Mouse (Mus musculus) adrenal gland, adult 10 weeks (tissue): ENCODE results near the gene Itgae. TPM values are rescaled to one million over a fixed set of nuclear protein-coding genes. Genes with fewer than 3 reads are reported as not detected.

Experiments used
- polyA plus RNA-seq: library from polyadenylated mRNA; stranded (reverse); fragments of 350-450 nt; fragmentation: Illumina TruSeq; extraction: RNeasy Lipid Tissue Mini Kit (QIAGEN cat#74804); gene quantifications from one replicate; pipeline ENCODE4 v1.2.3, GENCODE M21; 2014; ENCODE audit warnings: low read depth, low replicate concordance

Itgae gene
- 0.17 TPM for polyA plus RNA-seq

DNA sequence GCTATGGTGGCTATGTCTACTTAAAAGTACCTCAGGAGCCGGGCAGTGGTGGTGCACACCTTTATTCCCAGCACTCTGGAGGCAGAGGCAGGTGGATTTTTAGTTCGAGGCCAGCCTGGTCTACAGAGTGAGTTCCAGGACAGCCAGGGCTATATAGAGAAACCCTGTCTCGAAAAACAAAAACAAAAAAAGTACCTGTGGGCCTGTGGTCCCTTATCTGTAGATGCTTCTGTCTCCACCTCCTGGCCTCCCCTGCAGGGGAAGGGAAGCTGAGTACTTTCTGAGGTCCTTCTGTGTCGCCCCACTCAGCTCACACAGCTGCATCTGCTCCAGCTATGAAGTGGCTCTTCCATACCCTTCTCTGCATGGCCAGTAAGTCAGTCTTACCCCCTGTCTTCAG, at the start of gene Itgae:
Gene Itgae, plus strand, starts transcription at position 301 of the 400 bp plus-strand sequence.

DNA sequence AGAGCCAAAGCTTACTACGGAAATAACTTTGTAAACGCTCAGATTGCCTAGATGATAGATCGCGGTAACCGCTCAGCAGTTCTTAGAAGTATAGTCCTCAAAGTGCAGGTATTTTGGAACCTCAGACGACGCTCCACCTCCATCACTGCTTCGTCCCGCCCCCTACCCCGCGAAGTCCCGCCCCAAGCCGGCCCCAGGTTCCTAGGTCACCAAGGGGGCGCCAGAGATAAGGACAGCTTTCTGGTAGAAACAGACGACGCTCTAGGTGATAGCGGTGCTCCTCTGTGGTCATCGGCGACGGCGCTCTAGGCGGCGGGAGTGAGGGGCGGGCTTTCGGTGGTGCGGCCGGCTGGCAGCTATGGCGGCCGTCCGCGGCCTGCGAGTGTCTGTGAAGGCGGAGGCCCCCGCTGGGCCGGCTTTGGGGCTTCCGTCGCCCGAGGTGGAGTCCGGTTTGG, 42.8 kb upstream of the Itgae start, which contains the start of gene Ncbp3:
Gene Ncbp3, plus strand, starts transcription at position 242 of the 455 bp plus-strand sequence.

DNA sequence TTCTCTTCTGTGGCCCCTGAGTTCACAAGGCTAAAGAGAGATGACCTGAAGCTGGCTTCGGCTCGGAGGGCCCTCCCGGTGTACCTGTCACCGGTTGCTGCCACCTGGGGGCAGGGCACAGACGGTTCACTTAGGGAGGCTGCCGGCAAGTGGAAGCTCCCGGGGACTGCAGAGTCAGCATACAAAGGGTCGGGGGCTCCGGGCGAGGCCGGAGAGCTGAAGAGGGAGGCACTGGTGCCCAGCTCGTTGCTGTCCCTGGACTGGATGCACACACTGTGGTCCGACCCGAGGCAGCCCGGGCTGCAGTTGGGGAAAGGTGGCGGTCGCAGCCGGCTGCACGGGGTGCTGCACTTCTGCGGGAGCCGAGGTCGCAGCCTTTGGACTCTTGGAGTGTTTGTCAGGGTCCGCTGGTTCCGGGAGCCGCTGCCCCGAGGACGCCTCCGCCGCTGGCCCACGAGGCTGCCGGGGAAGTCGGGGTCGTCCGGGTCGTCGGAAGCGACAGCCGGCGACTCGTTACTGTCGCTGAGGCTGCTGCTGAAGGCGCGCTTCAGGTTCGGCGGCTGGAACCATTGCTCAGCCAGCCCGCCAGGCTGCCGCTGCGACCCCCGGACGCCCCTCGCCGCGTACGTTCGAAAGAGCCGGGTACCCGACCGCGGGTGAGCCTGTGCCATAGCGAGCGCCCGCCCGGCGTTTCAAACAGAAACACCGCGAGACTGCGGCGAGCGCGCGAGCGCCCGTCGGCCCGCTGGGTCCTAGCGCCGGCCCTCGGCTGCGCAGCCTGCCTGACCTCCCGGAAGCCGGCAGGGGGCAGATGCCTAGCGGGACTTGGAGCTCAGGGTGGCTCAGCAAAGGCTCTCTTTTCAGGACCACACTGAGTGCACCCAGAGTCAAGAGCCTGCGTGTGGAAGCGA, 47.5 kb downstream of the Itgae start, which contains the start of gene Haspin:
Gene Haspin, minus strand, starts transcription at position 704 of the 911 bp plus-strand sequence.

DNA sequence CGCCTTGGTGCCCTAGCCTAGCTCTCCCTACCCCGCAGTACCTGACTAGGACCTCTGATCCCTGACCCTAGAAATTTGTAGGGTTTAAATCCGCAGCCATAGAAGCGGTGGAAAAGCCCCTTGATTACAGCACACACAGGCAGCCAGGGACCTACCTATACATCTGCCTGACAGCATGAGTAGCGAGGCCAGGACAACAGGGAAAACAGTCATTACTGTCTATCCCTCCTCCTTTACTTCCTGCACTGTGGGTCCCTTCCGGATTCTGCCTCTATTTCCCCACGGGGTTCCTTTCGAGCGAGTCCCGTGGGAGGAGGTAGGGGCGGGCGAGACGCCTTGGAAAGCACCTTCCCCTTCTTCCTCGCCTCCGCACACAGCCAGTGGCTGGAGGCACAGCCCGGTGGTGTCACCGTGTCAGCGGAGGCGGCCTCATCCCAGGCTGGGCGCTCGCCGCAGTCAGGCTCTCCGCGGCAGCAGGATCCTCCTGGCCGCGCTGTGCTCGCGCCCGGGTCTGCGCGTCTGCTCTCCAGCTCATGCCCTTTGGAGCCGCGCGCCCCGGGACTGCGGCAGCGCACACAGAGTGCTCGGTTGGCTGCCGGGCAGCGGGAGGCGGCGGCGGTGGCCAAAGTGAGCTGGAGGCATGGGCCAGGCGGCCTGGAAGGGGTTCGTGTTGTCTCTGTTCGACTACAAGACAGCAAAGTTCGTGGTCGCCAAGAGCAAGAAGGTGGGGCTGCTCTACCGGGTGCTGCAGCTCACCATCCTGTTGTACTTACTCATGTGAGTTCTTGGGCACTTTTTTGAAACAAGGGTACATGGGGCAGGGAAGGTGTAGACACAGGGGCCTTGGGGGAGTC, 69.8 kb downstream of the Itgae start, which contains the start of gene P2rx5:
Gene P2rx5, plus strand, starts transcription at position 465 of the 854 bp plus-strand sequence.

DNA sequence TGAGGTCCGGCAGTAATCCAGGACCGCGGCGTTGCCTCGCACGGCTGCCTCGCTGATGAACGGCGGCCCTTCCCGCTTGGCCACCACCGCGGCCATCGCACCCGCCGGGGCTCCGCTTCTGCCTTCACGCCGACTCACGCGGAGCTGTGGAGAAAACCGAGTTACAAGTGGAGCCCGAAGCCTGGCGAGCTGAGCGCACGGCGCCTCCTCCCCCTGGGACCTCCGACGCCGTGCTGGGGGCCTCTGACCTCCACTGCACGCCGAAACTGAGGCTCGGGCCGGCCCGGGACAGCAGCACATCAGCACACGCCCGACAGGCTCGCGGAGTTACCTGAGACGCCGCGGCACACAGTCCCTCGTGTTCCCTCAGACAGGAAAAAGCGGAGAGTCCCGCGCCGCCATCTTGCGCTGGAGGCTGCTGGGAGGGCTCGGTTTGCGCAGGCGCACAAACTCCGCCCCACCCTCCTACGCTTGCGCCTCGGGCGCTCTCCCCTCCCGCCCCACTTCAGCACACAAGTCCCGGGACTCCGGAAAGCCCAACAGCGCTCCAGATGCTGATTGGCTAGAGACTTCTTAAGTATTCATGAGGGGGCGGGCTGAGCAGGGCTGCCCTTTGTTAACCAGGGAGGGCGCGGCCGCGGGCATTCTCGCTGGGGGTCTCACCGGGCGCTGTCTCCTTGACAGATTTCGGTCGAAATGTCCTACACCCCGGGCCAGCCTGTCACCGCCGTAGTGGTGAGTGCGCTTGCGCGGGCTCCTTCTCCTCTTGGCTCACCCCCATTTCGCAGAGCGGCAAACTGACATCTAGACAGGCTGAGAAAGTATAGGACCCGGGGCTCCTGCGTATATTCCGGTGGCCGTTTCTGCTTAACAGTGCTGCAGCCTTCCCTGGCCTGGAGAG, 86.5 kb downstream of the Itgae start, which contains the start of the genes Emc6 and Tax1bp3:
Gene Emc6, minus strand, starts transcription at position 430 of the 901 bp plus-strand sequence.
Gene Tax1bp3, plus strand, starts transcription at position 476 of the 901 bp plus-strand sequence.

Other genes with a start within 250 kb of the Itgae start
- gene Atp2a3, start 129.4 kb upstream of the Itgae start, polyA plus RNA-seq = 4.1 TPM
- not detected for gene P2rx1, start 91.5 kb upstream of the Itgae start, polyA plus RNA-seq
- gene Camkk1, start 71.6 kb upstream of the Itgae start, polyA plus RNA-seq = 0.41 TPM
- gene Ncbp3, start 42.8 kb upstream of the Itgae start, polyA plus RNA-seq = 13.8 TPM
- gene Haspin, start 47.7 kb downstream of the Itgae start, polyA plus RNA-seq = 0.58 TPM
- 1.3 TPM for gene P2rx5, start 69.8 kb downstream of the Itgae start, polyA plus RNA-seq
- 53.9 TPM for gene Emc6, start 86.5 kb downstream of the Itgae start, polyA plus RNA-seq
- gene Tax1bp3, start 86.5 kb downstream of the Itgae start, polyA plus RNA-seq = 35.5 TPM
- 9.3 TPM for gene Ctns, start 108.5 kb downstream of the Itgae start, polyA plus RNA-seq
- 4.0 TPM for gene Shpk, start 108.9 kb downstream of the Itgae start, polyA plus RNA-seq
- 0.35 TPM for gene Trpv1, start 143.7 kb downstream of the Itgae start, polyA plus RNA-seq
- 0.29 TPM for gene Trpv3, start 176.8 kb downstream of the Itgae start, polyA plus RNA-seq
- 33.6 TPM for gene Aspa, start 239.0 kb downstream of the Itgae start, polyA plus RNA-seq
- not detected for gene Gm49340, start 239.2 kb downstream of the Itgae start, polyA plus RNA-seq
- gene Spata22, start 239.2 kb downstream of the Itgae start, polyA plus RNA-seq = 3.1 TPM